Mouse (Mus musculus): ENCODE data around the gene Serpina3k.
"Not testable (repeated sequence)": the region's sequence is repeated elsewhere in the genome, so short reads cannot be mapped to it uniquely, and the experiment has no call there.

Gene Serpina3k

DNA sequence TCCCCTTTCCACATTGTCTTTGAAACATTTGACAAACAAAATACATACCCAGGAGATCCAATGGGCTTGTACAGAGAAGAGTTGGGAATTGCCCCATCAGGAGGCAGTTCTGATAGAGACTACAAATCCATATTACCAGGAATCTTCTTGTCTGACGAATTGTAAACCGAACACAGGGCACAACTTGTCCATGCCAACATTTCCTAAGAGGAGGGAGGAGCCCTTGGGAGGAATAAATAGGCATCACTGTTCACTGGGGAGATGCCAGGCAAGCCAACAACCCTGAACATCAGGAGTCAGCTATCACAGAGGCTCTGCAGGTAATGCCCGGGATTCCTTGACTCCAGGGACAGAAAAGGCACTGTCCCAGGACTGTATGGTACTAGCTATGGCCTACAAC lies at the start of gene Serpina3k, which contains the start of gene Serpina3m:
Gene Serpina3k, plus strand, starts transcription at position 261 of the 400 bp plus-strand sequence.
Gene Serpina3m, plus strand, starts transcription at position 261 of the 400 bp plus-strand sequence.
- DNase-seq = not testable (repeated sequence)

DNA sequence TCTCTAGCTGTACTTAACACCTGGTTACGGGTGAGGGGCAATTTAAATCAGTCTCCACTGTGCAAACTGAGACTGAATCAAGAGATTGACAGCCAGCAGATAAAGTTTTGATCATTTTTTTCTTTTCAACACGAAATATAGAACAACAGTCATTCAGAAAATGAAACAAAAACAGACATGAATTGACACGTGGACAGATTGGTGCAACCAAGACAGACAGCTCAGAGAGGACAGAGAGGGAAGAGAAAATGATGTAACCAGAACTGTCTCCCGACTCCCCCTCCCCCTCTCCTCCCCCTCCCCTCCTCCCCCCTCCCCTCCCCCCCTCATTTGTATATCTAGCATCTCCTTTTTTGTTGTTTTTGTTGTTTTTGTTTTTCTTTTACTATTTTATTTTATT lies 48.4 kb upstream of the Serpina3k start:
- no peak for DNase-seq

GRCm38 (mm10) chr12:104293963-104294362 lies 44.3 kb upstream of the Serpina3k start:
- no peak for DNase-seq

DNA sequence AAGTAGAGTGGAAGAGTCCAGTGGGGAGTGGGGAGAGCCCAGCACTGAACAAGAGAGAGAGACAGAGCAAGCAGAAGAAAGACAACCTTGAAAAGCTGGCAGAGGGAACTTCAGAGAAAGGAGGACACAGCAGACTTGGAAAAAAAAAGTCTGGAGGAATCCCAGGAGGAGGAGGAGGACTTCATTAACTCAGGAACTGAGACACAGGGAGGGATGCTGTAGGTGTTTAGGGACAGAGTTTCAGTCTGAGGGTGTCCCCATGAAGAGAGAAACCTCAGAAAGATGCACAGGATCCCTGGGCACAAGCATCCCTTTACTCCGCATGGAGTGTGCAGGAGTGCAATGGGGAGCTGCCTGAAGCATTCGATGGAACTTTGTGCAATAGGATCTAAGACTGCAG lies 40.2 kb upstream of the Serpina3k start:
- DNase-seq = no peak

DNA sequence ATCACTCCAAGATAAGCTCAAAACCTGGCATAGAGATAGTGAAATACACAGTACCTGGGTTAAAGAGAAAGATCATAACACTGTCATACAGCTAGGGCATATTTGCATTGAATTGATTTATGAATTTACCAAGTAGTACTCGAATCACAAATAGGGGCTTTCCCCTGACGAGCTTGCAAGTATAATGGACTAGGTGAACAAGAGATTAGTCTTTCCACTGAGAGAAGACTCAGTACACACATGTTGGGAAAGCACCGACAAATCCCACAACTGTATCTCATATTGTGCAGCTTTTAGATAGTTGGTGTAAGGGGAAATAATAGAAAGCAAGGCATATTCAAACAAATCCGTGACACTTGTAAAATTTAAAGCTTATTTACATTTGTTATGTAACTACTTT lies 32.3 kb upstream of the Serpina3k start:
- no peak for DNase-seq

DNA sequence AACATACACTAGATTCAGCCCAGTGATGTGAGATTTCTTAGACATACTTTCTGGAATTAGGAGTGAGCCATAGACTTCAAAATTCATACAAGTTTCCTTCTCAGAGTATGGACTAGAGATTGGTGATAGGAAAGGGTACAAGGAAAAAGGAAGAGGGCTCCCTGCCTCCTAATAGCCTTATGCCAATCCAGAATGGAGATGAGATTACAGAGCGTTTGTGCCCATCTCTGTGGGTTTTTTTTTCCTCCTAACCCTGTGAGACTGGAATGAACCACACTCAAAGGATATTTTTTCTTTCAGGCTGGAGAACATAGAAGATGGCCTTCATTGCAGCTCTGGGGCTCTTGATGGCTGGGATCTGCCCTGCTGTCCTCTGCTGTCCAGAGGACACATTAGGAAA lies 24.0 kb upstream of the Serpina3k start, which contains the start of gene Serpina3j:
Gene Serpina3j, plus strand, starts transcription at position 301 of the 400 bp plus-strand sequence.
- DNase-seq = no peak

DNA sequence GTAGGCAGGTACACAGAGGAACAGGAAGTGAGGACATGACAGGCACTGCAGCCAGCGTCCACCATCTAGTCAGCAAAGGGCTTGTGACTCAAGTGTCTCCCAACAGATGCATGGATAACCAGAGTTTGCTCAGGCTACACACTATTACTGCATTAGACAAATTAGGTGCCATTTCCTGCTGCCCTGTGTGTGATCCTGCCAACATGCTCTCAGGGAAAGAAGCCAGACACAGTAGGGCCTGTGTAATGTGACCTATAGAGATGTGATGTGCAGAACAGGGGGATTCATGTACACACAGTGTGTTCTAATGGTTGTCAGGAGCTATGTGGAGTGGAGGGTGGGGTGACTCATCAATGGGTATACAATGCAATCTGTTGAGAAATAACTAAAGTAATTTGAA lies 15.8 kb upstream of the Serpina3k start:
- DNase-seq = no peak

GRCm38 (mm10) chr12:104331701-104332100 lies 6.6 kb upstream of the Serpina3k start:
- DNase-seq = no peak

- DNase-seq = not testable (repeated sequence)
These were observed 1.4 kb upstream of the Serpina3k start for GRCm38 (mm10) chr12:104336873-104337272.

- DNase-seq = no peak
These were observed 419 bp downstream of the Serpina3k start for GRCm38 (mm10) chr12:104338705-104339104.

- not testable (repeated sequence) for DNase-seq
These were observed 4.2 kb downstream of the Serpina3k start for GRCm38 (mm10) chr12:104342489-104342888.

DNA sequence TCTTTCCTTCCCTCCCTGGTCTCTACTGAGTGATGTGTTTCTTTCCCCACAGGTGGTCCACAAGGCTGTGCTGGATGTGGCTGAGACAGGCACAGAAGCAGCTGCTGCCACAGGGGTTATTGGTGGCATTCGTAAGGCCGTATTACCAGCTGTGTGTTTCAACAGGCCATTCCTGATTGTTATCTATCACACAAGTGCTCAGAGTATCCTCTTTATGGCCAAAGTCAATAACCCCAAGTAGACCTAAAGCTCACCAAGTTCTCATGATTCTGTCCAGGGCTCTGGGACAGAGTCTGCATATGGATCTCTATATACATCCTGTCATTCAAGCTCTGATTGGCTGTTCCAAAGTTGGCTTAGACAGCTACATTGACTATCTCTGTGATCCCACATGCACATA lies 6.9 kb downstream of the Serpina3k start:
- no peak for DNase-seq

DNA sequence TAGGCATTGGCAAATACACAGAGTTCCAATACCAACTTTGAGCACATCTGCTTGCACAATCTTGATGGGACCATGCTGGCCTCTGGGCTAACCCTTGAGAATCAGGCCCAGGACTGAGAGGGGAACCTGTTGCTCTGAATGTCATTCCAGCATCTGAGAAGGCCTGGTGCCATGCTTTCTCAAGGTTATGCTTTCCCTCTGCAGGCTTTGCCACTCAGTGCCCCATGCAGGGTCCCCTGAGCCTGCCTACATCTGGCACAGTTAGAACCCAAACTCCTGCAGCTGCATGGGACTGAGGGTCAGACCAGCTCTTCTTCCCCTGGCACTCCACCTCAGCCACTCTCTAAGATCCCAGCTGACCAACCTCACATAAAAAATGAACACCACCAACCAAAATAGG lies 7.4 kb downstream of the Serpina3k start:
- DNase-seq = no peak

DNA sequence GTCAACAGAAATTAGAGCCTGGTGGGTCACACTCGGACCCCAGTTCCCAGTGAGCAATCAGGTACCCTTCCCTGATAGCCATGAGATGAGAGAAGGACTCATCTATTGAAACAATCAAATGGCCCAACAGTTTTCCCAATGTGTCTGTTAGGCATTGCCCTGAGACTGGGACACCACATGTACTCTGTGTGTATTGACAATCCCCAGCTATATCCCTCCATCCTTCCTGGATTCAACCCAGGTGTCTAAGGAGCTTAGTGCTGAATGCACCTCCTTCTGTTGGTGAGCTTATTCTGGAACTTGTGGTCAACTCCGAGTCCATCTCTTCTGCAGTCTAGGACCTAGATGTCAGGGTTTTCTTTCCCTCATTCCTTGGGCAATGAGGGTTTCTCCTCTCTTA lies 8.8 kb downstream of the Serpina3k start:
- no peak for DNase-seq

DNA sequence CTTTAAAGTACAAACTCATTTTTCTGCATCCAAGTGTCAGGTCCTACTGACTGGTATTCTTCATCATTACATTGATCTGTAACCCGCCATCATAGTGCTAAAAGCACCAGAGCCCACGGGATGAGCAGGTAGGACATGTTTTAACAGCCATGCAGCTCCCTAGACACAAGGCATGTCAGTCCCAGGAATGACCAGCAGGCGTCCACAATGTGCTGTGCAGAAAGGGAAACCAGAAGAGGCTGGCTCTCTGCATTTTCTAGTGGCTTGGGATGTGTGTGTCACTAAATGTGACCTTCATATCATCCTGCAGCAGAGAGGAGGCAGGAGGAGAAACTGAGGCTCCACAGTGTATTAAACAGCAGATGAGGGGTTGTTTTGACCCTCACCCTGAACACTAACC lies 13.5 kb downstream of the Serpina3k start:
- DNase-seq = peak; percentile 70

- no peak for DNase-seq
These were observed 17.7 kb downstream of the Serpina3k start for GRCm38 (mm10) chr12:104356006-104356405.

- DNase-seq = no peak
These were observed 31.7 kb downstream of the Serpina3k start for GRCm38 (mm10) chr12:104369986-104370385.

DNA sequence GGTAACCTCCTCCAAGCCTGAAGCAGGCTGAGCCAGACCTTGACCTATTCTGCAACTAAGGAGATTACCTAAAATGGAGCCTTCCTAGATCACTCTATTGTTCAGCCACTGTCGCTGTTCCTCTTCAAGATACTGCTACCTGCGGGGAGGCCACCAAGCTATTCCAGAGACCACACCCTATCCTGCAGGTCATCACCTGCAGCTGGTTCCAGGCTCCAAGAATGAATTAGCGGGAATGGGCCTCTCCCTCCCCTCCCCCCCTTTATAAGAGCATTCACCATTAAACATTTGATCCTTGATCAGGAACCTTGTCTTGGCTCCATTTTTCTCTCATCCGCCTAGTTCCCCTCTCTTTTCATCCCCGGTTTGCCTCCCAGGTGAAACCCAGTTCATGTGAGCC lies 38.9 kb downstream of the Serpina3k start:
- not testable (repeated sequence) for DNase-seq

GRCm38 (mm10) chr12:104378351-104378750 lies 40.1 kb downstream of the Serpina3k start:
- not testable (repeated sequence) for DNase-seq

- not testable (repeated sequence) for DNase-seq
These were observed 40.5 kb downstream of the Serpina3k start for GRCm38 (mm10) chr12:104378815-104379214.

DNA sequence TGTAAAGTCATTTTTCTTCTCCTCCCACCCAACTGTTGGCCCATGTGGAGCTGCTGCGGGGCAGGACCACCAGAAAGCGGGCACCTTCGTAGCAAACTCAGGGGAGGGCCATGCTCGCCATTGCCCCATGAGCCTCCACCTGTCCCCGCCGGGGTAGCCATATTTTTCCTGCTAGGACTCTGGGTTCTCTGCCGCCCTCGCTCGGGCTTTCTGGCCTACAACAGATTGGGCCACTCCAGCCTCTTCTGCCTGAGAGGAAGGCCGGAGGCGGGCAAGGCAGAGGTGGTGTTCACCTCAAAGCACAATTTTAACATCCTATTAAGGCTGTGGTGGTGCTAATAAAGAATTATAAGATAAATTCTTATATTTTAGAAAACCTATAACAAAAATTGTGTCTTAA lies 41.6 kb downstream of the Serpina3k start:
- DNase-seq = no peak

GRCm38 (mm10) chr12:104381071-104381604 lies 42.9 kb downstream of the Serpina3k start:
- not testable (repeated sequence) for DNase-seq

GRCm38 (mm10) chr12:104385987-104386386 lies 47.7 kb downstream of the Serpina3k start:
- DNase-seq = not testable (repeated sequence)

GRCm38 (mm10) chr12:104386878-104387277 lies 48.6 kb downstream of the Serpina3k start:
- DNase-seq = not testable (repeated sequence)

DNA sequence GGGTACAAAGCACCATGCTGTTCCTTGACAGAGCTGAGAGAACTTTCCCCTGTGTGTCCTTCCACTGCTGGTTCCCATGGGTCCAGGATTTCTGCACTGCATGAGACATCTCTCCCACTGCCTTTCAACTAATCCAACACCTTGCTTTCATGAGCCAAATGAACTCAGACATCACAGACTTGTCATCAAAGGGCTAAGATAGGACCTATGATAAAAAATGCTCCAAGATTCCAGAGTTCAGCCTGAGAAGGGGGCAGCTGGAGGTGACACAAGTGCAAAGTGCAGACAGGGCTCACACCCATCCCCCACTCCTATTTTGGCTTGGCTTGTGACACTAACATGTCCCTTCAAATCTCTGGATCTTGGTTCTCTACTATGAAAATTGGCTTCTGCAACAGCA lies 50.2 kb downstream of the Serpina3k start:
- no peak for DNase-seq
